Mouse (Mus musculus) liver, embryonic 11.5 days (tissue): ENCODE results near the gene Ciao2a. TPM values are rescaled to one million over a fixed set of nuclear protein-coding genes. Genes with fewer than 3 reads are reported as not detected.

Source experiments
- ATAC-seq: fragments of 200-750 bp; cut with Nextera tagmentation; replicated peaks from 2 replicates; pipeline ENCODE4 v1.8.0; 2017; ENCODE audit warnings: moderate number of reproducible peaks, mild to moderate bottlenecking, moderate TSS enrichment, moderate library complexity; ENCODE audit not compliant: low FRiP score
- DNase-seq: peaks from one replicate; pipeline ENCODE4 v3.0.0-alpha.2; 2017; ENCODE audit warnings: low spot score
- H3K27ac ChIP-seq: fragments of 300-500 bp; sonication (generic); 2 replicates; pipeline ENCODE4 v1.5.1; 2014; ENCODE audit warnings: mild to moderate bottlenecking, low read depth, low read length, control low read depth
- H3K27me3 ChIP-seq: fragments of 300-500 bp; sonication (generic); replicated peaks from 2 replicates; pipeline ENCODE4 v1.6.1; 2014; ENCODE audit warnings: low read length, mixed read lengths; ENCODE audit not compliant: control insufficient read depth, insufficient read depth
- H3K36me3 ChIP-seq: fragments of 300-500 bp; sonication (generic); 2 replicates; pipeline ENCODE4 v1.6.1; 2014; ENCODE audit warnings: mild to moderate bottlenecking, low read length, moderate library complexity, mixed read lengths; ENCODE audit not compliant: control insufficient read depth, insufficient read depth
- H3K4me1 ChIP-seq: fragments of 300-500 bp; sonication (generic); replicated peaks from 2 replicates; pipeline ENCODE4 v1.6.1; 2014; ENCODE audit warnings: low read length, mixed read lengths; ENCODE audit not compliant: control insufficient read depth, insufficient read depth
- H3K4me2 ChIP-seq: fragments of 300-500 bp; sonication (generic); 2 replicates; pipeline ENCODE4 v1.6.1; 2014; ENCODE audit warnings: mild to moderate bottlenecking, control low read depth, moderate library complexity
- H3K4me3 ChIP-seq: fragments of 300-500 bp; sonication (generic); 2 replicates; pipeline ENCODE4 v1.5.1; 2014; ENCODE audit warnings: low read depth, low read length, control low read depth
- H3K9ac ChIP-seq: fragments of 300-500 bp; sonication (generic); 2 replicates; pipeline ENCODE4 v1.6.1; 2014; ENCODE audit warnings: low read depth, low read length, control low read depth
- H3K9me3 ChIP-seq: fragments of 300-500 bp; sonication (generic); 2 replicates; pipeline ENCODE4 v1.6.1; 2016; ENCODE audit warnings: low read length, inconsistent platforms, mixed read lengths; ENCODE audit not compliant: control insufficient read depth
- WGBS: fragments of 180-500 bp; shearing (Covaris S2); extraction: QIAGEN DNeasy Blood & Tissue Kit; methylation state at CpG from one replicate; pipeline ENCODE4 v1.1.7; 2014; 5-methylcytosine and 5-hydroxymethylcytosine counted together
- polyA plus RNA-seq: library from polyadenylated mRNA; unstranded; fragments of >200 nt; fragmentation: Nextera tagmentation; extraction: Ambion mirVana; gene quantifications from 2 replicates; pipeline ENCODE4 v1.2.1, GENCODE M21; 2014

Ciao2a gene
- polyA plus RNA-seq, 1 experiment from 2014 or later, result 256 TPM

- Histone ChIP-seq H3K27me3 (no peaks in the 10 kb centered on the region), H3K36me3 (no peaks in the 10 kb centered on the region), H3K4me3 (no peak overlapping the region), H3K27ac (no peak overlapping the region), H3K4me1 (peaks cover 34% of the 10 kb centered on the region), H3K9me3 (no peaks in the 10 kb centered on the region), H3K4me2 (no peak overlapping the region), H3K9ac (no peak overlapping the region)
- DNase-seq (no peak), ATAC-seq (no peak)
- WGBS, result 56% methylated on average over 1 of the region's 1 CpGs
Measured at GRCm38 (mm10) chr9:66177975-66178374, 51.6 kb downstream of the Ciao2a start.

GRCm38 (mm10) chr9:66179795-66180194 lies 53.4 kb downstream of the Ciao2a start:
- Histone ChIP-seq H3K4me2 (no peak overlapping the region), H3K4me1 (peaks cover 48% of the 10 kb centered on the region), H3K9me3 (no peaks in the 10 kb centered on the region), H3K27ac (no peak overlapping the region; the same call in 1 of the 2 replicates), H3K27me3 (no peaks in the 10 kb centered on the region), H3K4me3 (no peak overlapping the region), H3K9ac (no peak overlapping the region), H3K36me3 (no peaks in the 10 kb centered on the region)
- 55% methylated on average over 6 of the region's 6 CpGs for WGBS
- no peak for DNase-seq
- ATAC-seq, result no peak

GRCm38 (mm10) chr9:66181126-66181825 lies 54.9 kb downstream of the Ciao2a start:
- Histone ChIP-seq H3K27ac (peak overlapping the region; percentile 92), H3K4me1 (peaks cover 51% of the 10 kb centered on the region), H3K36me3 (no peaks in the 10 kb centered on the region), H3K27me3 (no peaks in the 10 kb centered on the region), H3K4me3 (no peak overlapping the region), H3K9me3 (no peaks in the 10 kb centered on the region), H3K4me2 (peak overlapping the region; percentile 61), H3K9ac (peak overlapping the region; percentile 12)
- peak; percentile 76 for ATAC-seq
- no peak for DNase-seq
- 44% methylated on average over 4 of the region's 4 CpGs for WGBS

GRCm38 (mm10) chr9:66181826-66182678 lies 55.6 kb downstream of the Ciao2a start:
- H3K9ac ChIP-seq, result peak overlapping the region; percentile 44
- WGBS, result 22% methylated on average over 11 of the region's 11 CpGs
- H3K27me3 ChIP-seq, result no peaks in the 10 kb centered on the region
- ATAC-seq, result peak; percentile 93
- DNase-seq, result peak; percentile 62
- no peaks in the 10 kb centered on the region for H3K9me3 ChIP-seq
- peaks cover 59% of the 10 kb centered on the region for H3K4me1 ChIP-seq
- peak overlapping the region; percentile 61 for H3K4me2 ChIP-seq
- H3K36me3 ChIP-seq, result no peaks in the 10 kb centered on the region
- H3K27ac ChIP-seq, result peak overlapping the region; percentile 92
- no peak overlapping the region for H3K4me3 ChIP-seq

- no peaks in the 10 kb centered on the region for H3K9me3 ChIP-seq
- 41% methylated on average over 3 of the region's 3 CpGs for WGBS
Measured at GRCm38 (mm10) chr9:66182679-66182993, 56.2 kb downstream of the Ciao2a start.

GRCm38 (mm10) chr9:66183023-66183422 lies 56.6 kb downstream of the Ciao2a start:
- Histone ChIP-seq H3K27ac (peak overlapping the region; percentile 92), H3K4me2 (peak overlapping the region; percentile 61), H3K4me3 (no peak overlapping the region), H3K27me3 (no peaks in the 10 kb centered on the region), H3K9me3 (no peaks in the 10 kb centered on the region), H3K9ac (peak overlapping the region; percentile 44), H3K4me1 (peaks cover 59% of the 10 kb centered on the region), H3K36me3 (no peaks in the 10 kb centered on the region)
- DNase-seq (no peak), ATAC-seq (no peak)
- WGBS, result 58% methylated on average over 3 of the region's 3 CpGs

More at GRCm38 (mm10) chr9:66182679-66182993, 56.2 kb downstream of the Ciao2a start:
- H3K4me3 ChIP-seq, result no peak overlapping the region
- peaks cover 59% of the 10 kb centered on the region for H3K4me1 ChIP-seq
- no peaks in the 10 kb centered on the region for H3K27me3 ChIP-seq
- peak overlapping the region; percentile 44 for H3K9ac ChIP-seq
- DNase-seq (no peak), ATAC-seq (peak; percentile 53)
- H3K4me2 ChIP-seq, result peak overlapping the region; percentile 61
- H3K27ac ChIP-seq, result peak overlapping the region; percentile 92
- H3K36me3 ChIP-seq, result no peaks in the 10 kb centered on the region

GRCm38 (mm10) chr9:66184572-66184971 lies 58.2 kb downstream of the Ciao2a start:
- DNase-seq, result no peak
- Histone ChIP-seq H3K4me2 (no peak overlapping the region), H3K9me3 (no peaks in the 10 kb centered on the region), H3K36me3 (no peaks in the 10 kb centered on the region), H3K9ac (no peak overlapping the region), H3K4me1 (peaks cover 56% of the 10 kb centered on the region), H3K4me3 (no peak overlapping the region), H3K27me3 (no peaks in the 10 kb centered on the region), H3K27ac (no peak overlapping the region)
- ATAC-seq, result no peak
- 78% methylated on average over 5 of the region's 5 CpGs for WGBS

- DNase-seq (no peak), ATAC-seq (no peak)
- Histone ChIP-seq H3K4me1 (peaks cover 39% of the 10 kb centered on the region), H3K4me2 (no peak overlapping the region), H3K27me3 (no peaks in the 10 kb centered on the region), H3K36me3 (no peaks in the 10 kb centered on the region), H3K9me3 (no peaks in the 10 kb centered on the region), H3K9ac (no peak overlapping the region), H3K27ac (no peak overlapping the region), H3K4me3 (no peak overlapping the region)
- 34% methylated on average over 6 of the region's 6 CpGs for WGBS
Measured at GRCm38 (mm10) chr9:66186426-66186825, 60.0 kb downstream of the Ciao2a start.
